Mouse (Mus musculus) C2C12 (cell line): ENCODE data around the gene Heg1. TPM values are rescaled to one million over a fixed set of nuclear protein-coding genes. Genes with fewer than 3 reads are reported as not detected.

Experiments
- H3K27me3 ChIP-seq: one replicate; pipeline ENCODE4 v1.6.1; 2011; ENCODE audit not compliant: control insufficient read depth, insufficient read depth, insufficient read length
- H3K36me3 ChIP-seq: one replicate; pipeline ENCODE4 v1.6.1; 2011; ENCODE audit not compliant: control insufficient read depth, insufficient read depth
- H3K4me3 ChIP-seq: one replicate; pipeline ENCODE4 v1.5.1; 2011; ENCODE audit warnings: mild to moderate bottlenecking, control low read depth; ENCODE audit not compliant: poor library complexity, insufficient read depth, severe bottlenecking
- H3K79me2 ChIP-seq: one replicate; pipeline ENCODE4 v1.6.1; 2011; ENCODE audit not compliant: control insufficient read depth, insufficient read depth
- H3K79me3 ChIP-seq: one replicate; pipeline ENCODE4 v1.6.1; 2011; ENCODE audit warnings: low read depth, control low read depth
- H3ac ChIP-seq: one replicate; pipeline ENCODE3; 2011; ENCODE audit warnings: low read depth; ENCODE audit not compliant: control insufficient read depth, insufficient read length
- CEBPB ChIP-seq: IDR thresholded peaks from one replicate; pipeline ENCODE4 v1.6.1; 2011; ENCODE audit warnings: low read depth, mild to moderate bottlenecking, control low read depth, moderate library complexity
- CTCF ChIP-seq: IDR thresholded peaks from one replicate; pipeline ENCODE4 v1.5.1; 2011; ENCODE audit not compliant: control insufficient read depth, insufficient read depth, insufficient read length
- FOSL1 ChIP-seq: IDR thresholded peaks from one replicate; pipeline ENCODE4 v1.8.0; 2011; ENCODE audit warnings: mild to moderate bottlenecking, low read length; ENCODE audit not compliant: poor library complexity, insufficient read depth, severe bottlenecking
- MAX ChIP-seq: IDR thresholded peaks from one replicate; pipeline ENCODE4 v1.6.1; 2011; ENCODE audit warnings: mild to moderate bottlenecking, control low read depth
- MYOD1 ChIP-seq: IDR thresholded peaks from one replicate; pipeline ENCODE4 v1.6.1; 2011; ENCODE audit warnings: low read depth; ENCODE audit not compliant: control insufficient read depth, insufficient read length
- MYOG ChIP-seq: IDR thresholded peaks from one replicate; pipeline ENCODE4 v1.6.1; 2011; ENCODE audit not compliant: control insufficient read depth, insufficient read length; ENCODE audit errors: extremely low read depth
- USF1 ChIP-seq: IDR thresholded peaks from one replicate; pipeline ENCODE4 v1.6.1; 2011; ENCODE audit warnings: low read depth, mild to moderate bottlenecking, control low read depth, moderate library complexity
- polyA plus RNA-seq: library from polyadenylated mRNA; unstranded; fragments of >200 nt; fragmentation: generic; extraction: Trizol; gene quantifications from one replicate; pipeline ENCODE4 v1.2.1, GENCODE M21; 2012; ENCODE audit warnings: missing spikeins

Gene Heg1
- polyA plus RNA-seq, 1 experiment: 4.4 TPM

- Histone ChIP-seq H3ac (no peak overlapping the region), H3K79me3 (no peaks in the 10 kb centered on the region), H3K27me3 (no peaks in the 10 kb centered on the region), H3K4me3 (no peak overlapping the region), H3K36me3 (peaks cover 11% of the 10 kb centered on the region), H3K79me2 (no peaks in the 10 kb centered on the region)
- TF ChIP-seq MYOG: no peak
- no peak for TF ChIP-seq MYOD1
- no peak for TF ChIP-seq FOSL1
- no peak for TF ChIP-seq USF1
- TF ChIP-seq CTCF: no peak
- TF ChIP-seq CEBPB: no peak
- no peak for TF ChIP-seq MAX
Observed at GRCm38 (mm10) chr16:33745457-33745856, 61.3 kb downstream of the Heg1 start.

GRCm38 (mm10) chr16:33746074-33746676, 62.0 kb downstream of the Heg1 start:
- no peaks in the 10 kb centered on the region for H3K79me2 ChIP-seq
- H3K79me3 ChIP-seq: no peaks in the 10 kb centered on the region
- H3ac ChIP-seq: no peak overlapping the region
- no peak overlapping the region for H3K4me3 ChIP-seq
- no peaks in the 10 kb centered on the region for H3K27me3 ChIP-seq
- no peak for TF ChIP-seq CTCF
- no peak for TF ChIP-seq MYOD1
- TF ChIP-seq FOSL1: no peak
- no peak for TF ChIP-seq USF1
- TF ChIP-seq MAX: no peak
- no peak for TF ChIP-seq MYOG
- no peak for TF ChIP-seq CEBPB
- peaks cover 12% of the 10 kb centered on the region for H3K36me3 ChIP-seq

GRCm38 (mm10) chr16:33747346-33747954, 63.3 kb downstream of the Heg1 start:
- TF ChIP-seq FOSL1 (no peak), CTCF (no peak), MAX (no peak), USF1 (no peak), CEBPB (no peak), MYOD1 (no peak), MYOG (no peak)
- Histone ChIP-seq H3K79me2 (no peaks in the 10 kb centered on the region), H3K4me3 (no peak overlapping the region), H3ac (no peak overlapping the region), H3K79me3 (no peaks in the 10 kb centered on the region), H3K27me3 (no peaks in the 10 kb centered on the region), H3K36me3 (peaks cover 13% of the 10 kb centered on the region)

- no peaks in the 10 kb centered on the region for H3K79me3 ChIP-seq
- no peaks in the 10 kb centered on the region for H3K27me3 ChIP-seq
Observed at GRCm38 (mm10) chr16:33747994-33748393, 63.8 kb downstream of the Heg1 start.

GRCm38 (mm10) chr16:33751152-33751551, 67.0 kb downstream of the Heg1 start:
- H3K4me3 ChIP-seq: no peak overlapping the region
- no peaks in the 10 kb centered on the region for H3K79me3 ChIP-seq
- H3ac ChIP-seq: no peak overlapping the region
- H3K27me3 ChIP-seq: no peaks in the 10 kb centered on the region
- TF ChIP-seq FOSL1 (no peak), MAX (no peak), MYOD1 (no peak)
- peaks cover 18% of the 10 kb centered on the region for H3K36me3 ChIP-seq
- H3K79me2 ChIP-seq: no peaks in the 10 kb centered on the region

More at GRCm38 (mm10) chr16:33747994-33748393, 63.8 kb downstream of the Heg1 start:
- Histone ChIP-seq H3K79me2 (no peaks in the 10 kb centered on the region), H3ac (no peak overlapping the region), H3K36me3 (peaks cover 7% of the 10 kb centered on the region), H3K4me3 (no peak overlapping the region)
- TF ChIP-seq FOSL1 (no peak), CTCF (no peak), MYOG (no peak)

GRCm38 (mm10) chr16:33751590-33751989, 67.4 kb downstream of the Heg1 start:
- Histone ChIP-seq H3K79me3 (no peaks in the 10 kb centered on the region), H3K4me3 (no peak overlapping the region), H3K36me3 (peaks cover 22% of the 10 kb centered on the region), H3ac (no peak overlapping the region), H3K79me2 (no peaks in the 10 kb centered on the region), H3K27me3 (no peaks in the 10 kb centered on the region)
- TF ChIP-seq MYOG (no peak), MAX (no peak), CTCF (no peak), USF1 (no peak), CEBPB (no peak), FOSL1 (no peak), MYOD1 (no peak)
